Mouse (Mus musculus) A20 (cell line): ENCODE data around the gene Slc26a10.

Experiments used
- DNase-seq: peaks from one replicate; pipeline ENCODE4 v3.0.0-alpha.2; 2011; ENCODE audit warnings: low read depth, low spot score

Gene Slc26a10

DNA sequence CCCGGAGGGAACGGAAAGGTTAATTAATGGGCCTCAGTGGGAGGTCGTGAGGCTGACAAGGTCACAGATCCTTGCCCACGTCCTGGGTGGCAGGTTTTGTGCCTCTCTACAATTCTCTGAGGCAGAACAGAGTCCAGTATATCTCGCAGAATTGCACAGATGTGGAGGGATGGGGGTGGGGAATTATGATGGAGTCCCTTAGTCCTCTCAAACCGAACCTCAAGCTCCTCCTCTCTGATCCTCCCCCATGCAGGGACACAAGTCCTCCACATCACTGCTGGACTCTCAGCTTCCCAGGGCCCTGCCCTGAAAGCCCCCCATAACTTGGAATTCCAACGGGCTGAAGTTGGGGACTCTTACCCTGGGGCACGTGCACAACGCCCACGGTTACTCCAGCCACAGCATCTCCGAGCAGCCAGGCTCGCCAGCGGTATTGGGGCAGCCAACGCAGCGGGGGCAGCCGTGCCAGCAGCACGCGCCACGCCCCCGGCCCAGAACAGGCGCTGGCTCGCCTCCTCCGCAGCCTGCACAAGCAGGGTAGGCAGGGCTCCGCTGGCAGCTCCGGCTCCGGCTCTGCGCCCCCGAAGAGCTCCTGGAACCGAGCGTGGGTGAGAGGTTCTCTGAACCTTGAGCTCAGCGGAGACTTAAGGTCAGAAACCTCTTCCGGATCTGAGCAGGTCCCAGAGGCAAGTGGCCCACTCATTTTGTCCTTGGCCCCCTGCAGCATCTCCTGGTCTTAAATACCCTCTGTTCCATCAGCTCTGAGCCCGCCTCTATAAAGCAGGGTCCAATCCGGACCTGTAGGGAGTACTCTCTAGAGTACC, at the start of gene Slc26a10:
Gene Slc26a10, minus strand, starts transcription at position 775 of the 824 bp plus-strand sequence.
- DNase-seq, result no peak

DNA sequence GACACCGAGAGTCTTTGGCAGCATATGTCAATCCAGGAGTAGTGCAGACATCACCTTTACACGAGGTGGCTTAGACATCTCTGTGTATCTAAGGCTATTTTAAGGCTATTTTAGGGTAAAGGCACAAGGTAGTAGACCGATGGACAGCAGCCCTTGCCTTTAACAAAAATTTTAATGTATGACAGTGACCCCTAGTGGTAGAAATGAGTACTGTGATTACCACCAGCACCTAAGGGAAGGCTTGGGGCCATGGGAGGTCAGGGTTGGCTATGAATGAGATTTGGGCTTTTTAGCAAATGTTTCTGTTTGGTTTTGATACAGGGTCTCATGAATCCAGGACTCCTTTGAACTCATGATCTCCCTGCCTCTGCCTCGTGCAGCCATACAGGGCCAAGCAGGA, 48.5 kb upstream of the Slc26a10 start:
- peak; percentile 83 for DNase-seq

DNA sequence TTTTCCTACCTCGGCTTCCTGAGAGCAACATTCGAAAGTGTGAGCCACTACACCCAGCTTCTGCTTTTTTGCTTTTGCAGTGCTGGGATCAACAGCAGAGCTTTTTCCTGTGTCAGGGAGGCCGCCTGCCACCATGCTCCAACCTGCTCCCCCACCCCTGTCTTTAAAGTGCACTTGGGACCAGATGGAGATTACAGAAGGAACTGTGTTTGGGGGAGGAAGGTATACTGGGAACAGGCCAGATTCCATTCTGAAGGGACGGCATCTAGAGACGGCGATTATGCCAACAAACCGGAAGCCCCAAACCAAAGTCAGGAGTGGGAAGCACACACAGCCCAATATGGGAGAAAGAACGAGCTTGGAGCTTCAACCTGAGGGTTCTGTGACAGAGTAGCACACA, 46.7 kb upstream of the Slc26a10 start:
- DNase-seq, result no peak

DNA sequence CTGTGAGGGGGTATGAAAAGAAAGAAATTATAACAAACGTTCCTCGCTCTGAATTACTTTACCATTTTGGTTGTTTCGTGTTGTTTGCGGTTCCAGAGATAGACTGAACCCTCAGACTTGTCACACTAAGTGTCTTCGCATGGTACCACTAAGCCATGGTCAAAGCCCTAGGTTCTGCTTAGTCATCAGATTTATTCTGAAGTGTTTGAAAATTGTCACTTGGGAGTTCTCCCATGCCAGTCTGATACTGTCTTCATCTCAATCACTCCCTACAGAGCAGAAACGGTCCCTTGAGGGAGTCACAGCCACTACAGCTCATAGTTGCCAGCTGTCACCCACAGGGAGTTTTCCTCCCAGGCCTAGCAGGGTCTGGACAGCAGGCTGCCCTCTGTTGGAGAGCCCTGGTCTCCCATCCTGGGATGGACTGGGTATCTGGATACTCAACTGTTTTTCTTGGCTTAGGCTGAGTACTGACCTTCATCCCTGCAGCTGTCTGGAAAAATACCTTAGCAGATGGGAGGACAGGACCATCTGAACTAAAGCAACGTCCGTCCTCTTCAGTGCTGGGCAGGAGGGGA, 46.0 kb upstream of the Slc26a10 start:
- no peak for DNase-seq

DNA sequence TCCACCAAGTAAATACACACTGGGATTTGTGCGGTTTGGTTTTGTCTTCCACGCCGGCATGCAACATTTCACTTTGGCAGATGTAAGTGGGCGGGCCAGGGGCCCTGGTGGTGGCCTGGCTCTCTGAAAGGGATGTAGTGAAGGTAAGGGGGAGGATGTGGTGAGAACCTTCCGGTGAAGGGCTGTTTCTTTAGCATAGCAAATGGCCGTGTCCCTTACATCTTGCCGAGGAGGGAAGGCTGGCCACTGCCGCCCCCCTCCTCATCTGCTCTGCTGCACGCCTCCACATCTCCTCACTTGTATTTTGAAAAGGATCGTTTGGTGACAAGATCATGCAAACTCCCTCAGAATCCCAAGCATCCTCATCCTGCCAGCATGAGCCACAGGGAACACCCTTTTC, 45.3 kb upstream of the Slc26a10 start:
- DNase-seq, result no peak

DNA sequence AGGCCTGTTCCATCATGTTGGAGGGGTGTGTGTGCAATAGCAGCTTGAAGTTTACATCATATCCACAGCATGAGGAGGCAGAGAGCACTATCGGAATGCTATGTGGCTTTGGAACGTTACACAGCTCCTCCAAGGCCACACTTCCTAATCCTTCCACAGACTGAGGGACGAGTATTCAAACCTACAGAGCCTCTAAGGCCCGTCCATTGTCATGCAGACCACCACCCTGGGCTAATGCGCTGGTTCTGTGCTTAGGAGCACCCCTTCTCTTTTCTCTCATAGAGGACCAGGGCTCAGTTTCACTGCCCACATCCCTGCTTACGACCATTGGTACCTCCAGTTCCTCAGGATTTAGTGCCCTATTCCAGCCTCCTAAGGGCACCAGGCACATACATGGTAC, 44.8 kb upstream of the Slc26a10 start:
- DNase-seq, result no peak

DNA sequence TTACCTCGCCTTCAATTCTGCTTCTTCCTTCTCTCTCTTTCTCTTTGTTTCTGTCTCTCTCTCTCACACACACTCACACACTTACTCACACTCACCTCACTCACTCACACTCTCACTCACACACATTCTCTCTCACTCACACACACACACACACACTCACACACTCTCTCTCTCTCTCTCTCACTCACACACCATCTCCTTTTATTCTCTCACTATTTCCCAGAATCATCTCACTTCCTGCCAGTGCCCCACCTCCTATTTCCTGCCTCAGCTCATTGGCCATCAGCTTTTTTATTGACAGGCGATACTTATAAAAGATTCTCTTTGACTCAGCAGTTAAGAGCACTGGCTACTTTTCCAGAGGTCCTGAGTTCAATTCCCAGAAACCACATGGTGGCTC, 37.9 kb upstream of the Slc26a10 start:
- DNase-seq, result peak; percentile 61

DNA sequence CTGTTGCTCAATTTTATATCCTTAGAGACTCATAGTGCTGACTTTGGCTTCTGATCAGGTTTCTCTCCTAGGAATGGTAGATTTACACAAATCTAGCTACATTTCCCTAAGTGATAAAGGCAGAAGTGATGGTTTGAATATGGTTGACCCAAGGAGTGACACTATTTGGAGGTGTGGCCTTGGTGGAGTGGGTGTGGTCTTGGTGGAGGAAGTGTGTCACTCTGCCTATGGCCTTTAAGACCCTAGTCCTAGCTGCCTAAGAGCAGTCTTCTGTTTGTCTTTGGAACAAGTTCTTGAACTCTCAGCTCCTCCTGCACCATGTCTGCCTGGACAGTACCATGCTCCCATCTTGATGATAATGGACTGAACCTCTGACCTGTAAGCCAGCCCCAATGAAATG, 36.7 kb upstream of the Slc26a10 start:
- no peak for DNase-seq

DNA sequence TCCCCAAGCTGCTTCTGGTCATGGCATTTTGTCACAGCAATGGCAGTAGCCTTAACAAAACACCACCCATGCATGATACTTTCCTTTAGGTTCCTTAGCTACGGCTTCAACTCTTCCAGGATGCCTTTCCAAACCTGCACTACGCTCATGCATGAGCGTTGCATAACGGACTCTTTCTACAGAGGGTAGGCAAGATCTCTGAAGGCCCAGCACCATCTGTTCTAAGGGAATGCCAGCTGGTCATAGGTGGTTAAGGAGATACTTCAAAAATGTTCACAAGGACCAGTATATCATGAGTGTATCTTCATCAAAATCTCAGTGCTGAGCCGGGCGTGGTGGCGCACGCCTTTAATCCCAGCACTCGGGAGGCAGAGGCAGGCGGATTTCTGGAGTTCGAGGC, 36.0 kb upstream of the Slc26a10 start:
- no peak for DNase-seq

DNA sequence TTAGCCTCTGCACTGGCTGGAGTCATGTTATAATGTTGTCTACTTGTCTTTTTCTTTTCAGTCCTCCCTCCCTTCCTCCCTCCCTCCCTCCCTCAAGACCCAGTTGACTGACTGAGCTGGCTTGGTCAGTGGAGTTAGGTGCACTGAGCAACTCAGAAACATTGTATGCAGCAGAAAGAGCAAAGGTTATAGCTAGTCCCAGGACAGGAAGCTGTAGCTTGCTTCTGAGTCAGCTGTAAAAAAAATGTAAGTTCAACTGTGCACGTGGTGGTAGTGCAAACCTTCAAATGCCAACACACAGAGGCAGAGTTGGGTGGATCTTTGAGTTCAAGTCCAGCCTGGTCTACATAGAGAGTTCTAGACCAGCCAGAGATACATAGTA, 34.0 kb upstream of the Slc26a10 start:
- no peak for DNase-seq

DNA sequence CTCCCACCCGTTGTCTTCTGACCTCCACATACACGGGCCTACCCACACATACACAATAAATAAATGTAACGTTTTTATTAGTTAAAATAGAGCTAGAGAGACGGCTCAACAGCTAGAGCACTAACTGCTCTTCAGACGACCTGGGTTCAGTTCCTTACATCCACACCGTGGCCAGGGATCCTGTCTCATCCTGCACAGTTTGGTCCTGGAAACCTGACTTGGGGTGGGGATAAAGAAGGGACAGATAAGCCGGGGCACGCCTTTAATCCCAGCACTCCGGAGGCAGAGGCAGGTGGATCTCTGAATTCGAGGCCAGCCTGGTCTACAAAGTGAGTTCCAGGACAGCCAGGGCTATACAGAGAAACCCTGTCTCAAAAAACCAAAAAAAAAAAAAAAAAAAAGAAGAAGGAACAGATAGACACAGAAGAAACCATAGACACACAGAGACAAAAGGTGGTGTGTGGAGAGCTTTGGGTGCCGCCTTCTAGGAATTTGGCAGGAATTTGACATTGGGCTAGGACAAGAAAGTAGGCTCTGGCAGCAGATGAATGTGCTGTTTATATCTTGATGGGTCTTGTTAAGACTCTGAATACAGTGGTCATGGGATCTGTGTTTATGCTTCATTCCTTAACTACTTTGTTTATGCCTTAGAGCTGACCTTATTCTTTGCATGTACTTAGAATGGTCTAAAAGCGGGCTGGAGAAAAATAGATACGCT, 33.4 kb upstream of the Slc26a10 start:
- no peak for DNase-seq

DNA sequence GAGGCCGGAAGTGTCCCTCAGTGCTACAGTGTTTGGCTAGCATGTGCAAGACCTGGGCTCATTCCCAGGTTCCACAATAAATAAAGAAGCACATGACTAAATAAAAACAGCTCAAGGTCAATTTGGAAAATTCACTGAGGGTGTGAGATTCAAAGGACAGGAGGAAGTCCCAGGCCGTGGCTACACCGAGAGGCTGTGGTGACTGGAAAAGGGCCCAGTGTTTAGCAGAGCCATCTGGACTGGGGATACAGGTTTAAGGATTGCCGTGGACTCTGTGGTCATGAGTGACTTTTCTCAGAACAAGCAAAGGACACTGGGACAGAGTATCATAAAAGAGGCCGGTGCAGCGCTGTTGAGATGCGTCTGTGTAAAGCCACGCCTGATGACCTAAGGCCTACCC, 32.8 kb upstream of the Slc26a10 start:
- no peak for DNase-seq

DNA sequence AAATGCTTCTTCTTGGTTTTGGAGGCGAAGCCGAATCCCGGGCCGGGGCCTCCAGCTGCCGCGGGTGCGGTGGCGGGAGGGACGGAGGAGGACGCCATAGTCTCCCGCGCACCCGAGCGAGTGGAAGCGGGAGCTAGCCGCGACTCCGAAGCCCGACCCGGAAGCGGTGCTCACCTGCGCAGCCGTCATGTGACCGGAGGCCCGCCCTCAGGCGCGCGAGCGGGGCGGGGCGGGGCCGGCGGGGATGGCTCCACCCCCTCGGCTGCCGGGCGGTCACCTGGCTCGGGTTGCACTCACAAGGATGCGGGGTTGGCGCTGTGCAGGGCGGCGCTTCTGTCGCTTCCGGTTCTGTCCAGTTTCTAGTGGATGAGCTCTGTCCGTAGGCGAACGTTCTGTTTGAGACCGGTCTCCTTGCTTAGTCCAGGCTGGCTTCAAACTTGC, 31.0 kb upstream of the Slc26a10 start, which contains the start of gene Pip4k2c:
Gene Pip4k2c, minus strand, starts transcription at position 172 of the 441 bp plus-strand sequence.
- peak; percentile 95 for DNase-seq

DNA sequence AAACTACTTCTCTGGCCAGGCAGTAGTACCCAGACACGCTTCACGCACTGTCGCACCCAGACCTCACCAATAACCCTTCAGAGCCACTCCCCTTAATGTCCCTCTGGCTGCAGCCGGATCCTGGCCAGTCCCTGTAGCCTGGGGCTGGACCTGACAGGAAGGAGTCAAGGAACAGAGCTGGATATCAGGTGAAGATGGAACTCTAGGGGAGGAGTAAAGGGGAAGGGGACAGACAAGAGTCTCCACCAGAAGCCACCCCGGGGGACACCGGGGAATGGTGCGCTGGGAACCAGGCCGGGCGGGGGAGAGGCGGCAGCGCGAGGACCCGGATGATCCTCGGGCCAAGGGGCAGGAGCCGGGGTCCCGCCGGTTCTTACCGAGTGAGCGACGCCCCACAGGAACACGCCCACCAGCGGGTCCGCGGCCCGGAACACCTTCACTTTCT, 30.5 kb upstream of the Slc26a10 start:
- DNase-seq, result peak; percentile 80

DNA sequence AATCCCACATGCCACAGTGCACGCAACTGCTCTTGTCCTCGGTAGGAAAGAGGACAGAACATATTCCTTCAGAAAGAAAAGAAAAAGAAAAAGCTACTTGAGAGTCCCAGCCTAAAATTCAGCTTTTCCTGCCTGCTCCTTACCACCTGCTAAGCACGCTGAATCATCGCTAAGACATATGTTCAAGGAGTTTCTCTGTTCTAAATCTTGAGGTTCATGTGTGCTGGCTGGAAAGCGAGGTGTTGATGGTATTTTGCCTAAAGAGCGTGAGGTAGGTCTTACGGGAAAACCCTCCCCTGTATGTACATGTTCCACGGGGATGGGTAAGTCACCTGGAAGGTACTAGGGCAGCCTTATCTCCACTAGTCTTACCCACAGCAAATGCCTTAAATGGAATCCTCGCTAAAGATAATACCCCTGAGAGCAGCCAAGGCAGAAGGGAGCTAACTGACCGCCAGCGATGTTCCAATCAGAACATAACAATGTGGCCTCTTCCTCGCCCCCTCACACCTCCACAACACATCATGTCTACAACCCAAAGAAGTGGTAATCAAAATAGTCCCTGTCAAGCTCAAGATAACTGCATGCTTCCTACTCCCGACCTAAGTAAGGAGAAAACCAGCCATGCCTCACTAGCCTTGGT, 29.6 kb upstream of the Slc26a10 start:
- DNase-seq, result no peak

DNA sequence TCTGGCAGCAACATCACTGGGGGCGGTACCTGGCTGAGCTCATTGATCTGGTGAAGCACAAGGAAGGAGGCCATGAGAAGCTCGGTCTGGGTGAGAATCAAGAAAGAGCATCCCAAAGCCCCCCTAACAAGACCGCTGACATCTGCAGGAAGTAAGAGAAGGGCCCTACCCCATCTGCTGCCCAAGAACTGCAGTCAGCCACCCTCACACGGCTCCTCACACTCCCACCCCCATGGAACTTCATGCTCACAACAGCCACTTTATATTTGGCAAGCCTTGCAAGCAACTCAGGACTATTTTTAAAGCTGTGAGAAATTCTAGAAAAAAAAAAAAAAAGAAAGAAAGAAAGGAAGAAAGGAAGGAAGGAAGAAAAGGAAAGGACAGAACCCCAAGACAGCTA, 28.5 kb upstream of the Slc26a10 start:
- DNase-seq, result no peak

DNA sequence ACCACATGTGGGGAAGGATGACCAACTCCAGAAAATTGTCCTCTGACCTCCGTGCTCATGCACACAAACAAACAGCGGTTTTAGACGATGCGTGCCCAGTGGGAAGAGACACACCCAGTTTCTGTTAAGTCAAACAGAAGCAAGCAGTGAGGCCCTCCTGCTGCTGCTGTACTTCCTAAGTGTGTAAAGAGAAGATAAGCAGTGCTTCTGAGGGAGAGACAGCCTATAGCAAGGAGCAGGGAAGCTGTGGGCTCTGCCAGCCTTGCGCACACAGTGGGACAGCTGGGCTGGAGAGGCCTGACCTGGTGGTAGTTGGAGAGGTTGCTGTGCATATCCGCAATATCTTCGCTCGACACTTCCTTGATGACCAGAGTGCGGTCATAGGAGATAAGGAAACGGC, 24.9 kb upstream of the Slc26a10 start:
- DNase-seq, result no peak

DNA sequence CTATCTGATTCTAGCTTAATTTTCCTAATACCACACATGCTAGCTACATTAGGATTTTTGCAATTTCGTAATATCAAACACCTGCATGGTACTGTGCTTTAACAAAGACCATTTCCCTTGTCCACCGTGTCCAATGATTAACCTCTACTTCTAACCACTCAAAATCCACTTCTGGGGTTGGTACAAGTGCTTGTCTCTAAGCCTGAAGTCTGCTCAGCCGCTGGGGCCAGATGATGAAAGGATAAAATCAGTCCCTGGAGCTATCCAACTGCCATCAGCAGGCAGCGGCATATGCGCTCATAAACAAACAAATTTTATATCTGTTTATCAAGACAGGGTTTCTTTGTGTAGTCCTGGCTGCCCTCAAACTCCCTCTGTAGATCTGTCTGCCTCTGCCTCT, 24.1 kb upstream of the Slc26a10 start:
- DNase-seq, result no peak

DNA sequence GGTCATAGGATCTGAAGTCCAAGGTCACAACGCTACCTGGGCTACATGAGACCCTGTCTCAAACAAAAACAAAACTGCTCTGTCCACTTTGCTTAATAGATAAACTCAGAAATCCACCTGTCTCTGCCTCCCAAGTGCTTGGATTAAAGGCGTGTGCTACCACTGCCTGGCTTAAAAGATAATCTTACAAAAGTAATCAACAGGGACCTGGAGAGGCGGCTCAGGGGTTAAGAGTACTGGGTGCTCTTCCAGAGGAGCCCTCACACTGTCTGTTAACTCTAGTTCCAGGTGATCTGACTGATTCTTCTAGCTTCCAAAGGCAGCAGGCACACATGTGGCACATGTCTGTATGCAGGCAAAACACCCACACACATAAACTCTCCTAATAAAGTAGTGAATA, 22.7 kb upstream of the Slc26a10 start:
- DNase-seq, result no peak

DNA sequence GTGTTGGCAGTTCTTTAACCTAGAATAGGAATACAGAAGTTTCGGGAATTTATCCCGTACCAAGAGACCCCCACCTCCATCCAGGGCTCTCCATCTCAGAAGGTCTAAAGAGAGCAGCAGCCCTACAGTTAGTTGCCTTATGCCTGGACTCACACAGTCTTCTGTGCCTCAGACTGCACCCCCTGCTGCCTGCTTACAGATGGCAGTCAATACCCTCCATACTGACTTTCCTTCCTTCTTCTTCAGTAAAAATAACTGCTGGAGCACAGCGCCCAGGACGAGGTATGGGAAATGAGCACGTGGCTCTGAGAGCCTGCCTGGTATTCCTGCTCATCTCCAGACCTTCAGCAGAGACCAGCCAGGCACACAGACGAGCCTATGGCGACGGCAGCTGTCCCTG, 19.8 kb upstream of the Slc26a10 start:
- no peak for DNase-seq

DNA sequence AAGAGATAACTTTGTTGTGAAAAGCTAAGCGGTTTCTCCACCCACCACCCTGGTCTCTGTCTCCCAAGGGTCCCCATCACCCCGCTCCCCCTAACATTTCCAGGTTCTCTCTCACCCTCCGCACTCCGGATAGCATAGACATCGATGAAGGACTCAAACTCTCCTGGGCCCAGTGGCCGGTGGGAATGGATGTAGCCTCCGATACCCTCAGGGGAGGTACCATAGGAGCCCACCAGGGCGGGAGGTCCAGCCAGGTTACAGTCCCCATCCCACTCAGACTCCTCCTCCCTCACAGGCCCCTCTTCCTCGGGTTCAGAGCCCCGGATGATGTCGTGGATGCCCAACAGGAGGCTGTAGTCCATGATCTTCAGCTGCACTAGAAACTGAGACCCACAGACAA, 19.0 kb upstream of the Slc26a10 start:
- no peak for DNase-seq

DNA sequence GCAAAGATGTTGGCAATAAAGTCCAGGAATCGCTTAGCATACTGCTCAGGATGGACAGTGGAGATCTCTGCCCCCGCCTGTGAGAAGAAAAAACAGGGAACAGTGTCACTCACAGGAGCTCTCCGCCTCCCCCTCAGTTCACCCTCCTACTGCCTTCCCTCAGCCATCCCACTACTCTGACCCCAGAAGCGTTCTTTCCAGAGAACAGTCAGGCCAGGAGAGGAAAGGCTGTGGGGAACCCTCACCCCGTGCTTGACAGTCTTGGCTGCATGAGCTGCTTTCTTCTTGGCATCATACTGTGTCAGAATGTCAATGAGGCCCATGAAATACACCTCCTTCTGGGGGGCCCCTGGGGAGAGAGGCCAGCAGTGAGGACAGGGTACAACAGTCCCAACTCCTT, 18.6 kb upstream of the Slc26a10 start:
- DNase-seq, result no peak
